Mouse (Mus musculus) ovary, adult 18-20 months (tissue): Measurements from ENCODE around the gene Gm379.

Source experiments
- DNase-seq: peaks from one replicate; pipeline ENCODE4 v3.0.0; 2022; ENCODE audit warnings: low spot score, mixed read lengths

Gm379 gene

DNA sequence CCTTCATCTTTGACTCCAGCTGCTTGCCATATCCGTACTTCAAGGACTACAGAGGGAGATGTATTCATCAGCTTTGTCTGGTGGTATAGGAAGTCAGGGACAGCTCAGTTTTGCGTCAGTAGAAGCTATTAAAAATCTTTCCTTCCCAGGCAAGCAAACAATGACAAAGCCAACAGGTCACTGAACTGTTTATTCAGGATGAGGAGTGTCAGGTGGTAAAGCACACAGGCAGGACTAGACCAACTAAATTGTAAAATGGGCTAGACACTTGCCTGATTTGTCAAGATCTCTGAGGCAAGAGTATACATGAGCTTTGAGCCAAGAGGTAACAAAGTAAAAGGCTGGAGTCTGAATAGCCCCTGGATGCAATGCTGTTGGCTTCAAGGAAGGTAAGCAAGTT is at the start of gene Gm379:
Gene Gm379 (minus strand): TSS at position 7 of the 400 bp plus-strand sequence.
- no peak for DNase-seq

DNA sequence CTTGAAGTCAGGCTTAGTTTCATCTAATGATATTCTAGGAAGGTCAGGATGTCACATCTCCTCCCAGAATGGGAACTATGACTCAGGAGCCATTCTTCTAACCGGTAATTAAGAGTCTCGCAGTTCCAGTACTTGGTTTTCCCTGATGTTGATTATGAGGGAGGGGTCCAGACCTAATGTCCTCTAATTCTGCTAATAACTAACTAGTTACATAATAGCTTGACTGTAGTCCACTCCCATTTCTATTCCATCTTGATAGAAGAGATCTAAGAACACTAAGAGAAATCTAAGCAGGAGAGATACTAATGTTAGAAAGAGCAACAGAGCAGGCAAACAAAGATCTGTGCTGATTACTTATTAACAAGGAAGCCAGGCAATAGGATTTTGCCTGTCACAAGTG is 39.6 kb upstream of the Gm379 start:
- DNase-seq: no peak

DNA sequence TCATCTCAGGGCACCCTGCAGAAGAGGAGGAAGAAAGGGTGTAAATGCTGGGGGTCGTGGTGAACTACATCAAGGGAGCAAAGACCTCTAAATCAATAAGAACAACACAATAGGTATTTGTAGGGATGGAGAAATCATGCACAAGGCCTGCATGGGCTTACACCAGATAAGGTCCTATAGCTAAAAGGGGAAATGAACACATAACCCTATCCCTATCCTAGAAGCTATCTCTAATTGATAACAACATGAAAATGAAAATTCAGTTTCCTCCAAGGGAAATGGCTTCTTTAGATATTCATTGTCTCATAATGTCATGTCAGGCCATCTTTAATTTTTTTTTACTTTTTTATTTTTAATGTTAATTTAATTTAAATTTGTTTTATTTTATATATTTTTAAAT is 4.2 kb upstream of the Gm379 start:
- DNase-seq: no peak

DNA sequence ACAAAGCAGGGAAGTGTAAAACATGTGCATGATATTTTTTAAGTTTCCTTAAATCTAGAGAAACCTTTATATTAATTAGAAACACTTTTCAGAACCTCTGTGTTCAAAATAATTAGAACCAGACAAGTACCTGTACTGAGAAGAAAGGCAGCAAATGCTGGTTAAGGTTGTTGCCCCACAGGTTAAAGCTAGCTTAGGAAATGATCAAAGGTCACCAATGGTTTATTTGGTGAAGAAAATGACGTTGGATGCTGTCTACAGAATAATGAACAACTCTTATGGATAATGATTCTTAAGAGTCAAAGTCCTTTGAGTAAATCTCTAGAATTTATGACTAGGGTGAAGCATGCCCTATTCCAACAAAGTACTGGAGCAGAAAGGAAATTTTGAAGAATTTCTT is 42.7 kb downstream of the Gm379 start:
- DNase-seq: no peak

DNA sequence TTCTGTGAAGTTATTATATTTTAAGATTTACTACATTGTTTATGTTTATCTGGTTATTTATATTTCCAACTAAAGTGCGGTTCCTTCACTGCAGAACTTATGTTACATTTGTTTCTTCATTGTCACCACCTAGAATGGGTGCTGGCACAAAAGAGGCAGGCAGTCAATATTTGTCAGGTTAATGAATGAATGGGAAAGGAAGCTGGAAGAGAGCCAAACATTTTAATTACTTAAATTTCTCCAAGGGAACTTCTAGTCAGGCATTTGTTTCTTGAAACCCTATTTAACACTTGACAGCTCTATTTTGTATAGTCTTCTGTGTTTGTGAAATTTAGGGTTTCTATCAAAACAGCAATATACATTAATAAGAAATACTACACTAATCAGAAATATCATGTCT is 43.8 kb downstream of the Gm379 start:
- no peak for DNase-seq
